Mouse (Mus musculus) c-Kit-positive CD71-negative TER-119-negative erythroid progenitor cells, embryonic 14.5 days (primary cell): ENCODE results near the gene Brsk1.

ENCODE experiments used
- DNase-seq: peaks from one replicate; pipeline ENCODE4 v3.0.0-alpha.2; 2013; ENCODE audit warnings: low read depth

Gene Brsk1

DNA sequence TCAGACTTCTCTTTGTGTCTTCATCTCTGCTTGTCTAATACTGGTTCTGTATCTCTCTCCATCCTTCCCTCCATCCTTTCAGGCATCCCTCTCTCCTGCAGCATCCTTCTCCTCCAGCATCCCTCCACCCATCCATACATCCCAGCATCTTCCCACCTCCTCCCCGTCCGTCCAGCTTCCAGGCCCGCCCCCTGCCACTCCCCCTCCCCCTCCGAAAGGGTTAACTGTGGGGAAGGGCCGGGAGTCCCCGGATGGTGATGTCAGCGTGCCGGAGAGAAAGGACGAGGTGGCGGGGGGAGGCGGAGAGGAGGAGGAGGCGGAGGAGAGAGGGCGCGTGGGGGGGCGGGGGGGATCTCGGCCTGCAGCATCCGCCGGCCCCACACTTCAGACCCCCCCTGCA, at the start of gene Brsk1:
Gene Brsk1, plus strand, starts transcription at position 218 of the 400 bp plus-strand sequence.
- DNase-seq: no peak

GRCm38 (mm10) chr7:4641155-4641554, 49.2 kb upstream of the Brsk1 start:
- no peak for DNase-seq

GRCm38 (mm10) chr7:4641956-4642355, 48.4 kb upstream of the Brsk1 start:
- DNase-seq: no peak

GRCm38 (mm10) chr7:4643225-4643624, 47.2 kb upstream of the Brsk1 start:
- no peak for DNase-seq

- no peak for DNase-seq
Measured at GRCm38 (mm10) chr7:4646806-4647205, 43.6 kb upstream of the Brsk1 start.

GRCm38 (mm10) chr7:4647291-4647690, 43.1 kb upstream of the Brsk1 start:
- DNase-seq: no peak

DNA sequence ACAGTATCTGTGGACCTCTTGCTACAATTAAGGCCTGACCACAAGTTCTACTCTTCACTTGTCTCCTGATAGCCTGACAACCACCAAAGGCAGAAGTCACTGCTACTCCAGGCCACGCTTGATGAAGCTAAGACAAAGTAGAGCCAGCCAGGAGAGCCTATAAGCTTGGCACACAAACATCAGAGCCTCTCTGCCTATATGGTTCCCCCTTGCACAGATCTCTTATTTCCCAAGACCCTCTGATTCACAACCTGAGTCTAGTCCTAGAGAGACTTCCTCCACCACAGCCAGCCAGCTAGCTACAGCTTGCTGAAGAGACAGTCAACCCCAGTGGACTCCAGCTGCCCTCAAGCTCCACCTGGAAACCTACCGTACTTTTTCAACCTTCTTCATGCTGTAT, 42.4 kb upstream of the Brsk1 start:
- no peak for DNase-seq

DNA sequence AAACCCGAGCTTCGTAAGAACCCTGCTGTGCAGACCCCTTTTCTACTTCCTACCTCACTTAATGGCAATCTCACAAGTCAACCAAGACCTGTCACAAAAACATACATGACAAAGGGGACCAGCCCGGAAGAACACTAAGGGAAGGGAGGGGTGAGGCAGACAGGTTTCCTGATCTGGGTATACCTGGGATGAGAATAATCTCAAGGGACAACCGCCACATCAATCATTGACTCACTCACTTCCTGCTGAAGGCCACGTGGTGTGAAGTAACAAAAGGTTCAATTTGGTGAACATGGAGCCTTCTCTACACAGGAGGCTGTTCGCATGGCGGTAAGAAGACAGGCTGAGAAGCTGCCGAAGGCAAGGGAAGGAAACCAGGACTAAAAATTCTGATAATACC, 38.8 kb upstream of the Brsk1 start:
- DNase-seq: no peak

GRCm38 (mm10) chr7:4652726-4653125, 37.7 kb upstream of the Brsk1 start:
- DNase-seq: no peak

GRCm38 (mm10) chr7:4653351-4653750, 37.1 kb upstream of the Brsk1 start:
- DNase-seq: no peak

- peak; percentile 83 for DNase-seq
Measured at GRCm38 (mm10) chr7:4653780-4654179, 36.6 kb upstream of the Brsk1 start.

- no peak for DNase-seq
Measured at GRCm38 (mm10) chr7:4654221-4654620, 36.2 kb upstream of the Brsk1 start.

- no peak for DNase-seq
Measured at GRCm38 (mm10) chr7:4655393-4655792, 35.0 kb upstream of the Brsk1 start.

DNA sequence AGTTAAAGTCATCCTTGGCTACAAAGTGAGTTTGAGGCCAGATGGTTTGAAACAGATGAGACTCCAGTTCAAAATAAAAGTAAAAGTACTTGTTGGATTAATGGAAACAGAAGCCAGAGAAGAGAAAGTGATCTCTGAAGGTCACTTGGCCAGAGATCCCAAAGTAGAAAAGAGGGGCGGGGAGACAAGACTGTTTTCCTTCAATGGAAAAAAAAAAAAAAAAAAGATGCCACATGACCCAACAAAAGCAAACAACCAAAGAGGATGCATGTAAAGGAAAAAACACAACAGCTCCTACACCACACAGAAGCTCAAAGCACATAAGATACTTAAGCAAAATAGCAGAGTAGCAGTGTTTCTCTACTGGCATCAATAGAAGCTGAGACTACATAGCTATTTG, 34.5 kb upstream of the Brsk1 start:
- no peak for DNase-seq

DNA sequence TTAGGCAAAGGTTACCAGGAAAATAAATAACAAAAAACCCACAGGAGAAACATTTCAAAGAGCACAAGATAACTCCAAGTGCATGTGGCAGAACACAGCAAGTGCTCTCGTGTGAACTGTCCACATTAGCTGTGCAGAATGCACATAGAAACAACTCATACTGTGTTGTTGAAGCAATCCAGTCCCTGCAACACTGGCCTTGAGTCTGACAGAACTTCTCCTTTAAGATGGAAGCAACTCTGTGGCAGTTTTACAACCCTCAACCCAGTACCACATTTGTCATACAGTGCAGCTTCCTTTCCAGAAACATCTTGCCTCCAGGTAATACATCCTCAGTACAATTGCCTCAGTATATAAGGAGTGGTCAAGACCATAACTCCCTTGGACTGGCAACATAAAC, 33.6 kb upstream of the Brsk1 start:
- DNase-seq: no peak

DNA sequence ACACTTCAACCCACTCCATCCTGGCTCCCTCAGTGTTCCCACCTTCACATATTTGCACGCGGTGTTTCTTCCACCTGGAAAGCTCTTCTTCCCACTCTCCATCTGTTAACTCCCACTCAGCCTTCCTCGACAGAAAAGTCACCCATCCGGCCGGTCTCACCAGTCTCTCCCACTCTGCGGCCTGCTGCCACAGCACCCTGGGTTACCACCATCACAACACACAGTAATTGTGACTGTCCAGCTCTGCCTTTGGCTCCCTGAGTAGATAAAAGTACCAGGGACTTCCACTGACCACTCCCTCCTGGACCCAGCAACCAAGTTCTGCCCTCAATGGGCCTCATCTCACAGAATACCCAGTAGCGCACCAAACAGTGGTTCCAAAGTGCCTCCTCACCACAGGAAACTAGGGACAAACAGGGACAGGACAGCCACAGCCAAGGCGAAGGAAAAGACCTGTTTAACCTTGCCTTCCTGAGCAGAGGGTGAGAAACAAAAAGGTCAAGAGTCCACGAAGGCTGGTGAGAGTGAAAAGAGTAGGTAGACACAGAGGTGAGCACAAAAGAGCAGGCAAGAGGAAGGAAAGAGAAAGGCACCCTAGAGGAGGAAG, 32.8 kb upstream of the Brsk1 start:
- DNase-seq: no peak

DNA sequence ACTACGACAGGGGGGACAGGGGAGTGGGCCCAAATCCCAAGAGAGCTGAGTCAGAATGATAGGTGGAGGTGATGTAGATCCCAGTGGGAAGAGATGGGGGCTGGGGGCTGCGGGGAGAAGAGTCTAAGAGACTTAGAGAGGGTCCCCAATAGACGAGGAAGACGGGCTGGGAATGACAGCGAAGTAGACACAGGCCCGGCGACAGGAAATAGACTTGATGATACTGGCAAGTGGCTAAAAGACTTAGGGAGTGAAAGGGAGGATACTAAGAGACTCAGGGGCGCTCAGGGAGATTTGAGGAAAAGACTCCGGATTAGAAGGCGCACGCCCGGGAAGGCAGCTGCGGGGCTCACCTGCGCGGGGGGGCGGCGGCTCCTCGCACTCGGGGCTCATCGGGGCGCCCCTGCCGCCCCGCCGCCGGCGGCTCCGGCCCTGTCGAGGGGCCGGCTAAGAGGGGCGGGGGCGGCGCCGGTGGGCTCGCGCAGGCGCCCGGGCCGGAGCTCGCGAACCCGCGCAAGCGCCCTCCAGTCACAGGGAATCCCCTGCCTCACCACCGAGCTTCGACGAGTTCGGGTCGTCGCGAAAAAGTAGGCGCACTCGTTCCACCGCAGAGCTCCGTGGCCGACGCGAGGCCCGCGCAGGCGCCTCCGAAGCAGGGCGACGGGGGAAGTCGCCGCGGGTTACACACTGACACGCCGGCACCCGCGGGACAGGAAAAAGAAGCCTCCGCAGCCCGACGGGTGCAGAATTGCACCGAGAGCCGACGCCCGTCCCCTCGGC, 32.1 kb upstream of the Brsk1 start:
- no peak for DNase-seq

GRCm38 (mm10) chr7:4658912-4659551, 31.4 kb upstream of the Brsk1 start, which contains the start of gene Ppp6r1:
TSS of gene Ppp6r1 (minus strand) at chr7:4659019.
- DNase-seq: peak; percentile 93

- DNase-seq: no peak
Measured at GRCm38 (mm10) chr7:4659911-4660443, 30.4 kb upstream of the Brsk1 start.

DNA sequence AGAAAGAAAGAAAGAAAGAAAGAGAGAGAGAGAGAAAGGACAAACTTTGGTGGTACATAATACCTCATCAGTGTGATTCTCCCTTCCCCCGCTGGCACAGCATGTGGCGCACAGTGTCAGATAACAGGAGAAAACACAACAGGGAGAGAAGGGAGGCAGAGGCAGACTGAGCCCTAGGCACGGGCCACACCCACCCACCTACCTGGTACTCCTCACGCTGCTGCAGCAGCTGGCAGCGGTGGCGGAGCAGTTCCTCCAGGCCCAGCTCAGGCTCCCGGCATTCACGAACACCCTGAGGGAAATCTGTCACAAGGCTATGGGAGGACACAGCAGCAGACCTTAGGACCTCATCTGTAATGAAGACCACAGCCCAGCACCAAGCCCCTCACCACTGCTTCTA, 27.2 kb upstream of the Brsk1 start:
- no peak for DNase-seq

- no peak for DNase-seq
Measured at GRCm38 (mm10) chr7:4663742-4664141, 26.7 kb upstream of the Brsk1 start.

DNA sequence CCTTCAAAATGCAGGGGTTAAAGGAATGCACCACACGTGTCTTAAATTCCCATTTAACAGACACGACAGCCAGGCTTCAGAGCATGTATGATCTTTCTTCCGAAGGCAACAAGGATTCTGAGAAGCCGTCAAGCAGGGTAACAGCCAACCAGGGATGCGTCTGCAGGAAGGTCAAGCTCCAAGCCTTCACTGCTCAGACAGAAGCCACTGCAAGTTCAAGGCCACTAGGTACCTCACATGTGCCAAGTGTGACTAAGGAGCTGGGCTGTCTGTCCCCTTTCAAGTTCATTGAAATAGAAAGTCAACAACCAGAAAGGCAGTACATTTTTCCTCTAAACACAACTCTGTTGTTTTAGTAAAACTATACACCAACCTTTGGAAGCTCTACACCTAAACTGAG, 23.5 kb upstream of the Brsk1 start:
- DNase-seq: no peak

DNA sequence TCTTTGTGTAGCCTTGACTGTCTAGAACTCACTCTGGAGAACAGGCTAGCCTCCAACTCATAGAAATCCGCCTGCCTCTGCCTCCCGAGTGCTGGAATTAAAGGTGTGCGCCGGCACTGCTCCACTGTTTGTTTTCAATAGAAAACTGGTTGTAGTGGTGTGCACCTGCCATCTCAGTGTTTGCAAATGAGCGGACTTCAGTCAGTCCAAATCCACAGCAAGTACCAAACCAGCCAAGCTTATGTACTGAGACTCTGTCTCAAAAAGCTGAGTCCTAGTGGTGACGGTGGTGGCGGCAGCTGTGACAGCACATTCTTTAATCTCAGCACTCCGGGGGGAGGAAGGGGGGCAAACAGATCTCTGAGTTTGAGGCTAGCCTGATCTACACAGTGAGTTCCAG, 21.9 kb upstream of the Brsk1 start:
- DNase-seq: no peak
